Mouse (Mus musculus): Measurements from ENCODE around the gene Sin3b.

- TF ChIP-seq CTCF (IDR thresholded peaks at IDR 0.05; ENCODE audit: low read depth): no peak
- TF ChIP-seq EP300 (IDR thresholded peaks at IDR 0.05; ENCODE audit: low read depth): no peak
Measured at GRCm38 (mm10) chr8:72756771-72757390, 33.8 kb downstream of the Sin3b start.

All from liver, postnatal 0 days (tissue).